In the genomic region with DNA sequence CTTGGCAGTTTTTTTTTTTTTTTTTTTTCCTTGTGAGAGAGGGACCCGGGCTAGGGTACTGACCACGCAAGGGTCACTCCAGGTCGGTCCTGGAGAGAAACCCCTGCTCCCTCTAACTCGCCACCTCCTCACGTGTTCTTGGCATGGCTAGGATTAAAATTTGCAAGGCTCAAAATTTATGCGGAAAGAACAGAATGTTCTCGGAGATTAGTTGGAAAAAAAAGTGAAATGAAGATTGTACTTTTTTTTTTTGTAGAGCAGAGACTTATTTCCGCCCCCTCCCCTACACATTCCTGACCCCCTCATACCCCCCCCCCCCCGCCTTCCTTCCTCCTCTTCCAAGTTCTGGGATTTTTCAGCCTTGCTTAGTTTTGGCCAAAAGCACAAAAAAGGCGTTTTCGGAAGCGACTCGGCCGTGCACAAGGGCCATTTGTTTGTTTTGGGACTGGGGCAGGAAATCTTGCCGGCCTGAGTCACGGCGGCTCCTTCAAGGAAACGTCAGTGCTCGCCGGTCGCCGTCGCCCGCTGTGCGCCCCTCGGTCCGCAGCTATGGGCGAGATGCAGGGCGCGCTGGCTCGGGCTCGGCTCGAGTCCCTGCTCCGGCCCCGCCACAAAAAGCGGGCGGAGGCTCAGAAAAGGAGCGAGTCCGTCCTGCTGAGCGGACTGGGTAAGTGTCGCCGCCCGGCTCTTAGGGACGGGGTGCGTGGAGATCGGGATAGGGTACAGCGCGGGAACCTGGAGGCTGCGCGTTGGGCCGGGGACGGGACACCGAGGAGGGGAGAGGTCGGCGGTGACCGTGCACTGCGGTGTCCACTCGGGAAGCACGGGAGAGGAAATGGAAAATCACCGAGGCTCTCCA, we compare ENCODE assay signal across 8 mouse cellular contexts.
DNase-seq lines count a peak whose midpoint lies in the region; ATAC-seq and TF ChIP-seq lines count a peak whose summit lies in the region.

No protein-coding gene starts in this region.

- no peaks in the 10 kb centered on the region for H3K79me2 ChIP-seq in liver, adult 2 months (ENCODE audit: control insufficient read depth, insufficient read depth, low read length)

- H3K27ac ChIP-seq in hindbrain, postnatal 0 days: peak overlapping the region; percentile 93
- peak overlapping the region; percentile 96 for H3K27ac ChIP-seq in liver, adult 2 months (replicated peaks; ENCODE audit: insufficient read depth, low read depth, low read length)
- peak overlapping the region; percentile 71 for H3K27ac ChIP-seq in midbrain, embryonic 14.5 days (replicated peaks; ENCODE audit: low read depth, low read length)

- H3K4me3 ChIP-seq in hindbrain, postnatal 0 days (ENCODE audit: low read length): peak overlapping the region; percentile 76
- H3K4me3 ChIP-seq in liver, adult 2 months (ENCODE audit: insufficient read depth, low read depth, low read length): peak overlapping the region; percentile 93
- peak overlapping the region; percentile 66 for H3K4me3 ChIP-seq in midbrain, embryonic 14.5 days (replicated peaks; ENCODE audit: low read depth, low read length)

- no peaks in the 10 kb centered on the region for H3K27me3 ChIP-seq in hindbrain, postnatal 0 days (ENCODE audit: insufficient read depth, low read length)
- no peaks in the 10 kb centered on the region for H3K27me3 ChIP-seq in liver, adult 2 months (ENCODE audit: control insufficient read depth, insufficient read depth, low read length)
- H3K27me3 ChIP-seq in midbrain, embryonic 14.5 days (ENCODE audit: control insufficient read depth, insufficient read depth, low read length): peaks cover 12% of the 10 kb centered on the region; the same call in 1 of the 2 replicates

- H3K9ac ChIP-seq in hindbrain, postnatal 0 days (replicated peaks; ENCODE audit: low read length): peak overlapping the region; percentile 84
- peak overlapping the region; percentile 98 for H3K9ac ChIP-seq in liver, adult 2 months (ENCODE audit: low read depth, low read length)
- peak overlapping the region; percentile 72 for H3K9ac ChIP-seq in midbrain, embryonic 14.5 days (replicated peaks; ENCODE audit: low read length)

- H3K4me2 ChIP-seq in hindbrain, postnatal 0 days (ENCODE audit: low read depth, low read length): peak overlapping the region; percentile 93
- H3K4me2 ChIP-seq in midbrain, embryonic 14.5 days (ENCODE audit: low read length): peak overlapping the region; percentile 98

- no peaks in the 10 kb centered on the region for H3K9me3 ChIP-seq in hindbrain, postnatal 0 days (ENCODE audit: low read length)
- H3K9me3 ChIP-seq in midbrain, embryonic 14.5 days (ENCODE audit: control insufficient read depth, low read length): no peaks in the 10 kb centered on the region

- TF ChIP-seq CTCF in hindbrain, postnatal 0 days (IDR thresholded peaks at IDR 0.05; ENCODE audit: low read depth): no peak
- TF ChIP-seq CTCF in liver, adult 2 months (IDR thresholded peaks at IDR 0.05; ENCODE audit: low read depth, low read length): no peak

- H3K4me1 ChIP-seq in hindbrain, postnatal 0 days (ENCODE audit: insufficient read depth, low read length): peaks cover 5% of the 10 kb centered on the region
- H3K4me1 ChIP-seq in liver, adult 2 months (ENCODE audit: control insufficient read depth, insufficient read depth, low read length): peaks cover 3% of the 10 kb centered on the region; the same call in 1 of the 2 replicates
- H3K4me1 ChIP-seq in midbrain, embryonic 14.5 days (ENCODE audit: control insufficient read depth, insufficient read depth, low read length): peaks cover 17% of the 10 kb centered on the region

- peaks cover 15% of the 10 kb centered on the region for H3K36me3 ChIP-seq in hindbrain, postnatal 0 days (ENCODE audit: insufficient read depth, low read length)
- peaks cover 32% of the 10 kb centered on the region for H3K36me3 ChIP-seq in liver, adult 2 months (ENCODE audit: control insufficient read depth, insufficient read depth, low read length)
- H3K36me3 ChIP-seq in midbrain, embryonic 14.5 days (ENCODE audit: control insufficient read depth, insufficient read depth, low read length): peaks cover 28% of the 10 kb centered on the region

- TF ChIP-seq POLR2A in liver, adult 2 months (IDR thresholded peaks at IDR 0.05; ENCODE audit: extremely low read depth, insufficient read depth, low read length): no peak

- WGBS in hindbrain, postnatal 0 days: under 1% methylated on average over 59 of the region's 60 CpGs
- WGBS in liver, adult 2 months: under 1% methylated on average over 60 of the region's 60 CpGs
- under 1% methylated on average over 60 of the region's 60 CpGs for WGBS in midbrain, embryonic 14.5 days

- DNase-seq in thymus, postnatal 10 days (ENCODE audit: low spot score in 2 of 2): peak; percentile 39 to 49
- DNase-seq in thymus, adult 18-20 months: no peak
- DNase-seq in cerebellum, postnatal 10 days: peak; percentile 45 to 79
- DNase-seq in gastrocnemius, postnatal 14 days: peak; percentile 74
- DNase-seq in hindbrain, postnatal 0 days (ENCODE audit: low spot score): peak; percentile 53
- DNase-seq in liver, adult 2 months (ENCODE audit: extremely low read depth, low read depth, low spot score): peak; percentile 54
- peak; percentile 73 for DNase-seq in midbrain, embryonic 14.5 days
- peak; percentile 21 to 63 for DNase-seq in thymus, postnatal 36 days

- peak; percentile 69; the same call in 1 of the 2 replicates for ATAC-seq in hindbrain, postnatal 0 days
- ATAC-seq in midbrain, embryonic 14.5 days (ENCODE audit: low FRiP score, low TSS enrichment): peak; percentile 66

- intact Hi-C loops in gastrocnemius, postnatal 14 days (cut with DNase I; ENCODE audit: low total_unique reads): no loop called here

Comparison
In these comparisons a context has a peak if more than half of its experiments do, and no peak if none do; other contexts are left out.
1. DNase-seq: peak in thymus, postnatal 10 days (2 of 2), cerebellum, postnatal 10 days (2 of 2), gastrocnemius, postnatal 14 days (single experiment), hindbrain, postnatal 0 days (single experiment), liver, adult 2 months (single experiment), midbrain, embryonic 14.5 days (single experiment) and thymus, postnatal 36 days (2 of 2); none in thymus, adult 18-20 months (0 of 2).
2. Peak in every context shown above with its lines, with median percentiles within 50 percentile points of each other: H3K27ac ChIP-seq, H3K4me3 ChIP-seq and H3K9ac ChIP-seq.